Mouse (Mus musculus): ENCODE measurements around the gene Apol11b.
"Not testable (repeated sequence)": the region's sequence is repeated elsewhere in the genome, so short reads cannot be mapped to it uniquely, and the experiment has no call there.

The Apol11b gene

GRCm38 (mm10) chr15:77643176-77643575, at the start of gene Apol11b:
TSS of gene Apol11b (minus strand) at chr15:77643286.
- in situ Hi-C loops (cut with MboI; ENCODE audit: low pct_unique_long_range_greater_than_20kb in 1 of 2, low sequenced_read_pairs in 2 of 2, unreplicated experiment in 1 of 2) = not testable (repeated sequence)

GRCm38 (mm10) chr15:77691532-77692311, 48.6 kb upstream of the Apol11b start:
- in situ Hi-C loops (cut with MboI; ENCODE audit: low pct_unique_long_range_greater_than_20kb in 1 of 2, low sequenced_read_pairs in 2 of 2, unreplicated experiment in 1 of 2) = not testable (repeated sequence)

GRCm38 (mm10) chr15:77683944-77684343, 40.9 kb upstream of the Apol11b start:
- in situ Hi-C loops (cut with MboI; ENCODE audit: low pct_unique_long_range_greater_than_20kb in 1 of 2, low sequenced_read_pairs in 2 of 2, unreplicated experiment in 1 of 2) = not testable (repeated sequence)

DNA sequence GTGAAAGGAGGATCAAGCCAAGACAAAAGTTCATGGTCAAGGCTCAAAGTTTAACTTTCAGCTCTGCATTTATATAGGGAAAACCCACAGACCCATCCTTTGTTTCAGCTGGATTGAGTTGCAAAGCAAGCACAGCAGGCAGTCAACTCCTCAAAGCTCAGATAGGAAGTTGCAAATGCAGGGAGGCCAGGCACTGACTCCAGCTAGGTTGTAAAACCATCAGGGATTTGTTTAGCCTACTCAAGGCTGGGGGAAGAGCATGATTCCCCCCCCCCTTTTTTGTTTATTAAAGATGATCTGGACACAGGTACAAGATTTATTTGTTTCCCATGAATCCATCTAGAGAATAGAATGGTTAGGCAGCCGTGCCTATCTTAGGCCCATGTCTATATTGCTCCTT, 31.0 kb upstream of the Apol11b start:
- in situ Hi-C loops (cut with MboI; ENCODE audit: low pct_unique_long_range_greater_than_20kb in 1 of 2, low sequenced_read_pairs in 2 of 2, unreplicated experiment in 1 of 2) = not testable (repeated sequence)

GRCm38 (mm10) chr15:77661841-77662240, 18.8 kb upstream of the Apol11b start:
- in situ Hi-C loops (cut with MboI; ENCODE audit: low pct_unique_long_range_greater_than_20kb in 1 of 2, low sequenced_read_pairs in 2 of 2, unreplicated experiment in 1 of 2) = not testable (repeated sequence)

GRCm38 (mm10) chr15:77659773-77660172, 16.7 kb upstream of the Apol11b start:
- in situ Hi-C loops (cut with MboI; ENCODE audit: low pct_unique_long_range_greater_than_20kb in 1 of 2, low sequenced_read_pairs in 2 of 2, unreplicated experiment in 1 of 2) = not testable (repeated sequence)

GRCm38 (mm10) chr15:77651143-77651542, 8.1 kb upstream of the Apol11b start:
- in situ Hi-C loops (cut with MboI; ENCODE audit: low pct_unique_long_range_greater_than_20kb in 1 of 2, low sequenced_read_pairs in 2 of 2, unreplicated experiment in 1 of 2) = not testable (repeated sequence)

DNA sequence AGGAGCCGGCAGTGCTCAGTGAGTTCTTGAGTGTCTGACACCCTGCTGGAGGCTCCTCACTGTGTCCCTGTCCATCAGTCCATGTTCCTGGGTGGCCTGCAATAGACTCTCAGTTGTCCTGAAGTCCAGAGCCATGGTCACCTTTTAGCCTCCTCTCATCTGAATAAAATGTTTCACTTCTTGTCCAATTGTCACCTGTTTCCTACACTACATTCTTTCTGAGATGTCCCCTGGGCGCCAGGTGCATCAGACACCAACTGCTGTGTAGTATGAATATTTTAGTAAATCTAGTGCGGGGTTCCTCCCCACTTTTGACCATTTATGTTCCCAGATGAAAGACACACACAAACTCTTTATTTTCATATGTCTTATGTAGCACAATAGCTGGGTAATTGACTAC, 13.3 kb downstream of the Apol11b start:
- in situ Hi-C loops (cut with MboI; ENCODE audit: low pct_unique_long_range_greater_than_20kb in 1 of 2, low sequenced_read_pairs in 2 of 2, unreplicated experiment in 1 of 2) = not testable (repeated sequence)

DNA sequence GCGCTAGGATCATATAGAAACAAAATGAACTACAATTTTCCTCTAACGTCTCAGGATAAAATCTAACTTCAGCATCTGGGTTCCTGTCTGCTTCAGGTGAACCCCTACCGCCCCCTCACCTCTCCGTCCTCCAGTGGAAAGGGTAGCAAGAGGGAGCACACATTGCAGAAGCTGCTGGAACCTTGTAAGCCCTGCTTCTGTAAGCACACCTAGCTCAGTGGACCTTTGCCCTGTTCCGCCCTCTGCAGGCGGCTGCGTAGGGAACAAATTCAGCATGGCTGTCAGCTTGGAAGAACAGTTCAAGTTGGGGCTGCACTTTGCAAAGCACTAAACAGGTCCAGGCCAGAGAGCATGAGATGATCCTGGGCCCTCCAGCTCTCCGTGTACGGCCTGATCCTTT, 14.4 kb downstream of the Apol11b start:
- in situ Hi-C loops (cut with MboI; ENCODE audit: low pct_unique_long_range_greater_than_20kb in 1 of 2, low sequenced_read_pairs in 2 of 2, unreplicated experiment in 1 of 2) = not testable (repeated sequence)

GRCm38 (mm10) chr15:77626471-77626870, 16.6 kb downstream of the Apol11b start:
- in situ Hi-C loops (cut with MboI; ENCODE audit: low pct_unique_long_range_greater_than_20kb in 1 of 2, low sequenced_read_pairs in 2 of 2, unreplicated experiment in 1 of 2) = not testable (repeated sequence)

DNA sequence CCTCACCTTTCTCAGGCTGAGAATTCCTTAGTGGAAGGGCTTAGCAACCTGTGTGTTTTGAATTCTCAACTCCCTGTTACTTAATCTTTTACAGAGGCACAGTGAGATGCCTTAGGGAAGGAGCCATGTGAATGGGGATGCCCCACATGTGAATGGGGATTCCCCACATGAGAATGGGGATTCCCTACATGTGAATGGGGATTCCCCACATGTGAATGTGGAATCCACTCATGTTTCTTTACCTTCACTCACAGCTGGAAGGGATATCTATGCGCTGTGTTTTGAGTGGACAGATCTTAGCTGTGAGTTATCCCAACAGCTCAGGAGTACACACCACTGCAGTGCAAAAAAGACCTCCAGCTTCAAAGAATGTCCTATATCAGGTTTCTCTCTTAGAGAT, 18.4 kb downstream of the Apol11b start:
- in situ Hi-C loops (cut with MboI; ENCODE audit: low pct_unique_long_range_greater_than_20kb in 1 of 2, low sequenced_read_pairs in 2 of 2, unreplicated experiment in 1 of 2) = no loop called here

- in situ Hi-C loops (cut with MboI; ENCODE audit: low pct_unique_long_range_greater_than_20kb in 1 of 2, low sequenced_read_pairs in 2 of 2, unreplicated experiment in 1 of 2) = no loop called here
Measured at GRCm38 (mm10) chr15:77606069-77606468, 37.0 kb downstream of the Apol11b start.

- in situ Hi-C loops (cut with MboI; ENCODE audit: low pct_unique_long_range_greater_than_20kb in 1 of 2, low sequenced_read_pairs in 2 of 2, unreplicated experiment in 1 of 2) = no loop called here
Measured at GRCm38 (mm10) chr15:77598958-77599357, 44.1 kb downstream of the Apol11b start, which contains the start of gene Gm36245. TSS of gene Gm36245 (plus strand) at chr15:77599258.

GRCm38 (mm10) chr15:77598429-77598828, 44.7 kb downstream of the Apol11b start:
- in situ Hi-C loops (cut with MboI; ENCODE audit: low pct_unique_long_range_greater_than_20kb in 1 of 2, low sequenced_read_pairs in 2 of 2, unreplicated experiment in 1 of 2) = no loop called here

- in situ Hi-C loops (cut with MboI; ENCODE audit: low pct_unique_long_range_greater_than_20kb in 1 of 2, low sequenced_read_pairs in 2 of 2, unreplicated experiment in 1 of 2) = no loop called here
Measured at GRCm38 (mm10) chr15:77595961-77596360, 47.1 kb downstream of the Apol11b start, which contains the start of gene Apol10b. TSS of gene Apol10b (minus strand) at chr15:77596125.

GRCm38 (mm10) chr15:77593557-77593956, 49.5 kb downstream of the Apol11b start:
- in situ Hi-C loops (cut with MboI; ENCODE audit: low pct_unique_long_range_greater_than_20kb in 1 of 2, low sequenced_read_pairs in 2 of 2, unreplicated experiment in 1 of 2) = no loop called here

- in situ Hi-C loops (cut with MboI; ENCODE audit: low pct_unique_long_range_greater_than_20kb in 1 of 2, low sequenced_read_pairs in 2 of 2, unreplicated experiment in 1 of 2) = no loop called here
Measured at GRCm38 (mm10) chr15:77590881-77591280, 52.2 kb downstream of the Apol11b start.

DNA sequence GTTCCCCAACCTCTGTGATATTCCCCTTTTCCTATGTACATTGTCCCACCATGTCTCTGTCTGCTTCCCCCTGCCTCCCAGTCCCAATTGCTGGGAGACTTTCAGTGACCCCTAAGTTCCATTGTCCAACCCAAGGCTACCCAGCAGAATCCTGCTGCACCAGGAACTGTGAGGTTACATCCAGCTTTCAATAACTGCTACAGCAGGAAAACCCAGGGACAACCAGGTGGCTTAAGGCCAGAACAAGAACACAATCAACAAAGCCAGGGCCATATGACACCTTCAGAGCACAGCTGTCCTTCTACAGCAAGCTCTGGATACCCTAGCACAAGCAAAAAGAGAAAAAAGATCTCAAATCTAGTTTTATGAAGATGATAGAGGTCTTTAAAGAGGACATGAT, 54.1 kb downstream of the Apol11b start:
- in situ Hi-C loops (cut with MboI; ENCODE audit: low pct_unique_long_range_greater_than_20kb in 1 of 2, low sequenced_read_pairs in 2 of 2, unreplicated experiment in 1 of 2) = loop anchor here in 1 of 2 experiments (10.0 kb wide), 1 partner anchor 54 kb away; the partner anchor contains the start of gene Apol7c

- in situ Hi-C loops (cut with MboI; ENCODE audit: low pct_unique_long_range_greater_than_20kb in 1 of 2, low sequenced_read_pairs in 2 of 2, unreplicated experiment in 1 of 2) = loop anchor here in 1 of 2 experiments (10.0 kb wide), 1 partner anchor 52 kb away; the partner anchor contains the start of gene Apol7c
Measured at GRCm38 (mm10) chr15:77587026-77587425, 56.1 kb downstream of the Apol11b start.
